Mouse (Mus musculus): ENCODE measurements at regions not wholly inside any gene's neighbourhood (a gene's known extent, or its start where the extent isn't known, plus 50 kb on each side); places are given as distances from the start of the nearest gene placed in this dataset.

GRCm38 (mm10) chr13:46123446-46123845 is 150.1 kb upstream of the Stmnd1 start:
- in situ Hi-C loops (cut with MboI, MseI): no loop called here

GRCm38 (mm10) chr13:46116576-46116975 is 151.8 kb upstream of the Atxn1 start:
- in situ Hi-C loops (cut with MboI, MseI): no loop called here

GRCm38 (mm10) chr13:46104971-46105370 is 140.2 kb upstream of the Atxn1 start:
- in situ Hi-C loops (cut with MboI, MseI): no loop called here

DNA sequence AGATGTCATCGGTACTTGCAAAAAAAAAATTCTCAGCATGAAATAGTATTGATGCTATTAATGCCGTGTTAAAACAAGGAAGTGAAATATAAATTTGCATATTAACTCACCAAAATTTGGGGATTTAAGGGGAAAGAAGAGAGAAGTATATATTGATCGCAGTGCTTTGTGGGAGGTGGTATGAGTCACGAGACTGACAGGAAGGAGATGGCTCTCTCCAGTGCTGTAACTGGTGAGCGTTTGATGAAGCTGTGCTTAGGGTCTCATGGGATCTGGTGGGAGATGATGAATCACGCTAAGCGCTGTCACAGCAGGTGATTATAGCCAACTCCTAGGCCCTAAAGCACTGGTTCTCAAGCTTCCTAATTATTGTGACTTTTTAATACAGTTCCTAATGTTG is 133.8 kb upstream of the Atxn1 start:
- in situ Hi-C loops (cut with MboI, MseI): no loop called here

DNA sequence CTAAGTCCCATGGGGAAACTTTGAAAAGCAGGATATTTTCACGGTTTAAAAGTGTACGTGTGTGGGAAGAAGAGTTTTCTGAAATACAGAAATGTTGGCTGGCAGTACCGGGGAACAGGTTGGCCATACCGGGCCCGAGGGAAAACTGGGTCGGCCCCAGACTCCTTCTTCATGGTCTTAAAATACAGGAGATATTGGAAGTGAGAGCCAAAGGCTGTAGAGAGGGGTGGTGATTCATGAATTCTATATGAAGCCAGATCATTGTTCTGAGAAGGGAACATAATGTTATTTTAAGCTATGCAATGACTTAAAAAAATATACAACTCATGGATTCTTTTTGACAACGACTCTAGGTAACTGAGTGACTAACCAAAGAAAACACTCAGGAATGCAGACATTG is 133.3 kb upstream of the Atxn1 start:
- in situ Hi-C loops (cut with MboI, MseI): no loop called here

- in situ Hi-C loops (cut with MboI, MseI): no loop called here
Observed at GRCm38 (mm10) chr13:46096968-46097367, 132.2 kb upstream of the Atxn1 start.

- in situ Hi-C loops (cut with MboI, MseI): no loop called here
Observed at GRCm38 (mm10) chr13:46096416-46096815, 131.6 kb upstream of the Atxn1 start.

DNA sequence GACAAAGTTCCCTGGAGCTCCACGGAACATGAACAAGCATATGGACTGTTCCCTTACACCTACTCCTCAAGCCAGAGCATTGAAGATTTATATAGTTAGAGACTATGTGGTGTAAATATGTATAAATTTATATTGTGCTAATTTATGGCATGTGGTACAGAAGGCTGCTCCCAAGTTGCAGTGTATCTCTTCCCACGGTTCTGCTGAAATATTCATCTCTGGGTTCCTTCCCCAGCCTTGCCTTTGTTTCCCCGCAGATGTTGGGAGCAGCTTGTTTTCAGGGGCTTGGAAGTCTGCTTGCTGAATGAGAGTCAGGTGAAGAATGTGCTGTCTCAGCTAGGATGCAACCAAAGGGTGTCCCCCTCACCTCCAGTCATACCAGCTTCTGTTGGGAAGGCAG is 128.0 kb upstream of the Atxn1 start:
- in situ Hi-C loops (cut with MboI, MseI): no loop called here

DNA sequence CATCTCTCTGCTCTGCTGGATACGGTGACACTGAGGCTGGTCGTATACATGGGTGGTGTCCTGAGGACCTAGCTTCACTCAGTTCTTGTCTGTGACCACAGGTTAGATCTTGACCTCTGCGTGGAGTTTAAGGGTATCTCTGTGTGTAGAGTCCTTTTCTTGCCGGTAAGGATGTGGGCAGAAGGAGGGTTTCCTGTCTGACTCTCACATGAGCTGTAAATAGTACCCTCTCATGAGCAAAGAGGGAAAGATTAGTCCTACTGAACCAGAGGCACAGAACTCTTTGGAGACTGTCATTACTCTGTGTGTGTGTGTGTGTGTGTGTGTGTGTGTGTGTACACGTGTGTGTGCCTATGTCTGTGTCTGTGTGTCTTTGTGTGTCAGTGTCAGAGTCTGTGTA is 126.3 kb upstream of the Atxn1 start:
- in situ Hi-C loops (cut with MboI, MseI): no loop called here

DNA sequence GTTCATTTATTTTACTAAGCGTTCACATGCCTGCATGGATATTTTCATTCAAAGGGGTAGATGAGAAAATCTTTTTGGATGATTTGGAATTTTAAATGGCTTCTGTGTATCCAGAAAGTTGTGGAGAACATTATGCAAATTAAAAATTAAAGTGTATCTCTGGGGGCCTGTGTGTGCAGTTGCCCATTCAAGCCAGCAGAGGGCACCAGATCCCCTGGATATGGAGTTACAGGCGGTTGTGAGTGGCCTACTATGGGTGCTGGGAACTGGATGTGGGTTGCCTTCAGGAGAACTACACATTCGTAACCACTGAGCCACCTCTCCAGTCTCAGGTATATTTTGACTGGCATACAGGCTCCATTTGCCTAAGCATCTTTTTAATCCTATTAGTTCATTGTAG is 123.4 kb upstream of the Atxn1 start:
- in situ Hi-C loops (cut with MboI, MseI): no loop called here

DNA sequence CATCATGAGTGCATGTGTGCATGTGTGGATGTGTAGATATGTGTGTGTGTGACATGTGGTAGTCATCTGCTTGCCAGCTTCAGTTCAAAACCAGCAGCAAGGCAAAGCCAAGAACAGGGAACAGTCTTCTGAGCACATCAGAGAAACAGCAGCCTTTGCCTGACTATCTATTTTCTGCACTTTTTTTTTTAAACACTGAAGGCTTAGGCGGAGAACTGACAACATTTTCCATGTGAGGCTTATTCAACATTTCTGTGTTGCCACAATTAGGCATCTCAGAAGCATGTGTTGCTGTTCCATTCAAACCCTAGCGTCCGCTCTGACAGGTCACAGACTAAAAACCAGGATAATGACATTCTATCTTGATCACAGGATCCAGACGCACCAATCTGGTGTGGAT is 122.9 kb upstream of the Atxn1 start:
- in situ Hi-C loops (cut with MboI, MseI): no loop called here

- in situ Hi-C loops (cut with MboI, MseI): no loop called here
Observed at GRCm38 (mm10) chr13:46076879-46077278, 112.1 kb upstream of the Atxn1 start.

DNA sequence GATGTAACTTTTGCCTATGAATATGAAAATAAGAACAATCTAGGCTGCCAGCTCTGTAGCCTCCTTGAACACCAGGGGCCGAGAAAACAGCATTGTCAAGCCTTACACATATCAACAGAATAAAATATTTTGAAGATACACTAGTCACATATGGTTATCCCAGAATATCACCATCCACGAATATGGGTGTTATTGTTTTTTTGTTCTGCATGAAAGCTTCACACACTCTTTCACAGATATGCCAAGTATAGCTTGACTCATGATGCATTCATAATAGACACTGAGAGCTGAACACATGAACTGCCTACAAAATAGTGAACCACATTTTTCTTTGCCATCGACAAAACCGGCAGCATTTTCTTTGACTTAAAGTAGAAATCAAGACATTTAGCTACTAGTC is 106.9 kb upstream of the Atxn1 start:
- in situ Hi-C loops (cut with MboI, MseI): no loop called here

- in situ Hi-C loops (cut with MboI, MseI): no loop called here
Observed at GRCm38 (mm10) chr13:46069571-46069970, 104.8 kb upstream of the Atxn1 start.

DNA sequence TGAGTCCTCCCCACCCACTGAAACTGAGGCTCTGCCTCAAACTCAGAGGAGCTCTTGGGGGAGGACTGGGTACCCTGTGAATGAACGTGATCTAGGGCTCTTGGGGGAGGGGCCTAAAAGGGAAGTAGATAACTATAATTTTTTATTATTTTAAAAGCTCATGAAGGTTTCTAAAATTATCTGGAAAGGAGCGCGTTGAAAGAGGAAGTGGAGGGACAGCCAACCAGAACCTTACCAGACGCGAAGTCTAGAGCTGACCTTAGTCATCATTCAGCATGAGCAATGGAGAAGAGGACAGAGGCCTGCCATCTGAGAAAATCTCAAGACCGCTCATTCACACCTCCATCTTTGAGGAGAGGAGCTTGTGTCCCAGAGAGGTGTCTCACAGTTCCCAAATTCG is 98.0 kb upstream of the Atxn1 start:
- in situ Hi-C loops (cut with MboI, MseI): no loop called here

- in situ Hi-C loops (cut with MboI, MseI): no loop called here
Observed at GRCm38 (mm10) chr13:46059870-46060269, 95.1 kb upstream of the Atxn1 start.

- in situ Hi-C loops (cut with MboI, MseI): no loop called here
Observed at GRCm38 (mm10) chr13:46058862-46059261, 94.1 kb upstream of the Atxn1 start.

GRCm38 (mm10) chr13:46058341-46058740 is 93.5 kb upstream of the Atxn1 start:
- in situ Hi-C loops (cut with MboI, MseI): no loop called here

GRCm38 (mm10) chr13:46055410-46055809 is 90.6 kb upstream of the Atxn1 start:
- in situ Hi-C loops (cut with MboI, MseI): no loop called here

GRCm38 (mm10) chr13:46043568-46043967 is 78.8 kb upstream of the Atxn1 start:
- in situ Hi-C loops (cut with MboI, MseI): no loop called here

GRCm38 (mm10) chr13:46043016-46043415 is 78.2 kb upstream of the Atxn1 start:
- in situ Hi-C loops (cut with MboI, MseI): no loop called here

- in situ Hi-C loops (cut with MboI, MseI): no loop called here
Observed at GRCm38 (mm10) chr13:46042224-46042623, 77.4 kb upstream of the Atxn1 start.

DNA sequence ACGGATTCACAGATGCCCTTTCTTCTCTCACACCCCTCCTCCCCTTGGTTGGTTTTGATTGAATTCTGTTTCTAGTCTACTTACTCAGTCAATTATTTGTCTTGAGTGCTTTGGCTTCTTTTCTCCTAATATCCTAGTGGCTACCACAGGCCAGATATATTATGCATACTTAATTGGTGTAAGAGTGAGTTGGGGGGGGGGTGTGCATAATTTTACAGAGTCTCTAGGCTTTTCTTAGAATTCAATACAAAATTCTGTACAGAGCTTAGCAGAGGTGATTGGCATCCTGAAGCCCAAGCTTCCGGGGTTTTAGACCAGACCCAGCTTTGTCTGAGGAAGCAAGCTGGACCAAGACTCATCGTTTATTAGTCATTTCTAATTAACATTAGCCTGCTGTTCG is 76.7 kb upstream of the Atxn1 start:
- in situ Hi-C loops (cut with MboI, MseI): no loop called here

DNA sequence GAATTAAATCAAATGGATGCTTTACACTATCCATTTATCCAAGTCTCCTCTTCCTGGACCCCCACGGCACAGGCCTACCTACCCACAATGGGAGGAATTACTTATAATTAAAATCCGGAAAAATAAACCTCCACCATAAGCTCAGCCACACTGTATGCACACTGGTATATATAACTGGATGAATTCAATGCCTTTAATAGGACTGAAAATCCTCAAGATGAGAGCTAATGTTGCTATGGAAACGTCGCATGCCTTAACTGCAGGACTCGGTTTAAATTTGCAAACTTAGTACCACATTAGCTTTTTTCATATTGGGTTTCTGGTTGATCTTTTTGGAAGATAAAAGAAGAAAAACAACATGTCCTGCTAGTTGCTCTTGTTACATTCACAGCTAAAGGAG is 75.3 kb upstream of the Atxn1 start:
- in situ Hi-C loops (cut with MboI, MseI): no loop called here
